Mouse (Mus musculus): ENCODE measurements around the gene Abat. TPM values are rescaled to one million over a fixed set of nuclear protein-coding genes. Genes with fewer than 3 reads are reported as not detected.
A peak's percentile ranks its signal among the peaks of the same experiment; 100 is the strongest.

Gene Abat
- total and polyA plus RNA-seq, 2 experiments from 2014 or later = 108 to 157 TPM

- Histone ChIP-seq H3K27ac (no peak overlapping the region), H3K9me3 (ENCODE audit: low read length) (no peaks in the 10 kb centered on the region), H3K9ac (replicated peaks; ENCODE audit: low read length) (no peak overlapping the region), H3K4me3 (ENCODE audit: low read length) (no peak overlapping the region), H3K27me3 (ENCODE audit: insufficient read depth, low read length) (no peaks in the 10 kb centered on the region), H3K36me3 (ENCODE audit: insufficient read depth, low read length) (peaks cover 26% of the 10 kb centered on the region; the same call in 1 of the 2 replicates), H3K4me1 (ENCODE audit: insufficient read depth, low read length) (no peaks in the 10 kb centered on the region), H3K4me2 (ENCODE audit: low read depth, low read length) (no peak overlapping the region)
- DNase-seq (ENCODE audit: low spot score) = no peak
- TF ChIP-seq CTCF (IDR thresholded peaks at IDR 0.05; ENCODE audit: low read depth) = no peak
- ATAC-seq = no peak
- 78% methylated on average over 3 of the region's 3 CpGs for WGBS
Measured at GRCm38 (mm10) chr16:8613447-8613846, 100.2 kb downstream of the Abat start.

GRCm38 (mm10) chr16:8619659-8620314 lies 106.6 kb downstream of the Abat start:
- WGBS = 26% methylated on average over 10 of the region's 10 CpGs
- DNase-seq (ENCODE audit: low spot score) = no peak
- Histone ChIP-seq H3K4me2 (ENCODE audit: low read depth, low read length) (no peak overlapping the region), H3K36me3 (ENCODE audit: insufficient read depth, low read length) (peaks cover 15% of the 10 kb centered on the region), H3K27me3 (ENCODE audit: insufficient read depth, low read length) (no peaks in the 10 kb centered on the region), H3K27ac (no peak overlapping the region), H3K4me3 (ENCODE audit: low read length) (no peak overlapping the region), H3K9me3 (ENCODE audit: low read length) (no peaks in the 10 kb centered on the region), H3K9ac (replicated peaks; ENCODE audit: low read length) (0 out of 2 replicates have a peak overlapping the region, but pooled peaks have one; percentile 9), H3K4me1 (ENCODE audit: insufficient read depth, low read length) (no peaks in the 10 kb centered on the region)
- no peak for TF ChIP-seq CTCF (IDR thresholded peaks at IDR 0.05; ENCODE audit: low read depth)
- no peak for ATAC-seq

- Histone ChIP-seq H3K27me3 (ENCODE audit: insufficient read depth, low read length) (no peaks in the 10 kb centered on the region), H3K9ac (replicated peaks; ENCODE audit: low read length) (no peak overlapping the region), H3K4me3 (ENCODE audit: low read length) (no peak overlapping the region), H3K4me2 (ENCODE audit: low read depth, low read length) (no peak overlapping the region), H3K4me1 (ENCODE audit: insufficient read depth, low read length) (no peaks in the 10 kb centered on the region), H3K36me3 (ENCODE audit: insufficient read depth, low read length) (peaks cover 15% of the 10 kb centered on the region), H3K27ac (no peak overlapping the region), H3K9me3 (ENCODE audit: low read length) (no peaks in the 10 kb centered on the region)
- ATAC-seq = no peak
- no peak for TF ChIP-seq CTCF (IDR thresholded peaks at IDR 0.05; ENCODE audit: low read depth)
- DNase-seq (ENCODE audit: low spot score) = no peak
- 76% methylated on average over 16 of the region's 16 CpGs for WGBS
Measured at GRCm38 (mm10) chr16:8620315-8621115, 107.3 kb downstream of the Abat start.

GRCm38 (mm10) chr16:8630419-8630818 lies 117.2 kb downstream of the Abat start:
- no peaks in the 10 kb centered on the region; the same call in 1 of the 2 replicates for H3K36me3 ChIP-seq (ENCODE audit: insufficient read depth, low read length)
- no peak for ATAC-seq
- no peak for DNase-seq (ENCODE audit: low spot score)

GRCm38 (mm10) chr16:8631428-8631827 lies 118.2 kb downstream of the Abat start:
- DNase-seq (ENCODE audit: low spot score) (no peak), ATAC-seq (no peak)
- Histone ChIP-seq H3K9ac (replicated peaks; ENCODE audit: low read length) (no peak overlapping the region), H3K9me3 (ENCODE audit: low read length) (no peaks in the 10 kb centered on the region), H3K27me3 (ENCODE audit: insufficient read depth, low read length) (no peaks in the 10 kb centered on the region), H3K36me3 (ENCODE audit: insufficient read depth, low read length) (peaks cover 5% of the 10 kb centered on the region; the same call in 1 of the 2 replicates), H3K4me2 (ENCODE audit: low read depth, low read length) (no peak overlapping the region), H3K27ac (no peak overlapping the region), H3K4me1 (ENCODE audit: insufficient read depth, low read length) (peaks cover 6% of the 10 kb centered on the region), H3K4me3 (ENCODE audit: low read length) (no peak overlapping the region)
- WGBS = 90% methylated on average over 5 of the region's 5 CpGs
- TF ChIP-seq CTCF (IDR thresholded peaks at IDR 0.05; ENCODE audit: low read depth) = no peak

More at GRCm38 (mm10) chr16:8630419-8630818, 117.2 kb downstream of the Abat start:
- Histone ChIP-seq H3K9me3 (ENCODE audit: low read length) (no peaks in the 10 kb centered on the region), H3K27me3 (ENCODE audit: insufficient read depth, low read length) (no peaks in the 10 kb centered on the region), H3K27ac (no peak overlapping the region), H3K4me2 (ENCODE audit: low read depth, low read length) (no peak overlapping the region), H3K9ac (replicated peaks; ENCODE audit: low read length) (no peak overlapping the region), H3K4me3 (ENCODE audit: low read length) (no peak overlapping the region), H3K4me1 (ENCODE audit: insufficient read depth, low read length) (no peaks in the 10 kb centered on the region)
- TF ChIP-seq CTCF (IDR thresholded peaks at IDR 0.05; ENCODE audit: low read depth) = no peak
- WGBS = 74% methylated on average over 2 of the region's 2 CpGs

GRCm38 (mm10) chr16:8636867-8637216 lies 123.6 kb downstream of the Abat start:
- Histone ChIP-seq H3K36me3 (ENCODE audit: insufficient read depth, low read length) (peaks cover 5% of the 10 kb centered on the region; the same call in 1 of the 2 replicates), H3K9me3 (ENCODE audit: low read length) (no peaks in the 10 kb centered on the region), H3K27me3 (ENCODE audit: insufficient read depth, low read length) (no peaks in the 10 kb centered on the region), H3K9ac (replicated peaks; ENCODE audit: low read length) (peak overlapping the region; percentile 59), H3K4me2 (ENCODE audit: low read depth, low read length) (peak overlapping the region; percentile 92), H3K4me1 (ENCODE audit: insufficient read depth, low read length) (peaks cover 15% of the 10 kb centered on the region), H3K27ac (peak overlapping the region; percentile 88), H3K4me3 (ENCODE audit: low read length) (peak overlapping the region; percentile 73)
- DNase-seq (ENCODE audit: low spot score) (no peak), ATAC-seq (no peak)
- WGBS = 2% methylated on average over 13 of the region's 13 CpGs
- no peak for TF ChIP-seq CTCF (IDR thresholded peaks at IDR 0.05; ENCODE audit: low read depth)
